Comparison of ENCODE assay signal across 8 mouse cellular contexts in the genomic region with DNA sequence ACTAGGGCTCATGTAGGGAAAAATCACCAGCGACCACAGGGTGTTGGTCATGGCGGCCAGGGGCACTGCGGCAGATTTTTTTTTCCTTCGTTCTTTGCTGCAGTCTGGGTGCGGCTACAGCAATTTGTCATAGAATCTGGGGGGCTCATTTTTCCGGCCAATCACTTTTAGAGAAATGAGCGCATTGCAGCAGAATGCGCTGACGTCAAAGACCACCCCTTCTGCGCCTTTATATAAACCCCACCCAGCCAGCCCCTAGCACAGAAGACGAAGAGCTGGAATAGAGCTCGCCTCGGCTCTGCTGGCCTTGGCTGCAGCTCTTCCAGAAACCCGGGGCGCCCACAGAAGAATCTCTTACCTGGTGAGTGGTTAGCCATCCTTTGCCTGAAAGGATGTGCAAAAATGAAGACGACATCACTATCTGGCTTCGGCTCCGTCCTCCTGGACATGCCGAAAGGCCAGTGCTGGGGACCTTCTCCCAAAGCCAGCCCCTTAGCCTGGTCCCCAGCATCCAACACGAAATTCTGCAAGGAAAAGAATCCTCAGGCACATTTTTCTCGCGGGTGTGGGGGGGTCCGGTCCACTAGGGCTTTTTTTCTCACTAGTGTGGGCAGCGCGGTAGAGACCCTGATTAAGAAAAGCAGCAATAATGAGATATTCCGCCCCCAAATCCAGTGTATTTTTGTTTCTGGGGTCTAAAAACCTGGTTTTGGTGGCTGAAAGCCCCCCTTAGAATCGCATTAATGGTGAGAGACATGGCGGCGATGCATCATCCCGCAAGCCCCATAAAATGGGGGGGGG. TPM values are rescaled to one million over a fixed set of nuclear protein-coding genes. Genes with fewer than 3 reads are reported as not detected.
DNase-seq lines count a peak whose midpoint lies in the region; ATAC-seq and TF ChIP-seq lines count a peak whose summit lies in the region.

No protein-coding gene starts in this region.

- H3K27ac ChIP-seq in kidney, postnatal 0 days, result no peak overlapping the region
- no peak overlapping the region for H3K27ac ChIP-seq in kidney, adult 2 months (ENCODE audit: insufficient read depth, low read depth, low read length)
- H3K27ac ChIP-seq in hindbrain, embryonic 13.5 days, result peak overlapping the region; percentile 88
- peak overlapping the region; percentile 74 for H3K27ac ChIP-seq in limb, embryonic 13.5 days
- H3K27ac ChIP-seq in olfactory bulb, adult 2 months (ENCODE audit: insufficient read depth, low read depth, low read length), result peak overlapping the region; percentile 77

- DNase-seq in kidney, postnatal 0 days (ENCODE audit: low spot score), result peak; percentile 53
- no peak for DNase-seq in kidney, adult 2 months
- DNase-seq in cerebellum, postnatal 25 days, result peak; percentile 84 to 86
- DNase-seq in gastrocnemius, adult 18-20 months (ENCODE audit: low spot score), result peak; percentile 37

- H3K4me2 ChIP-seq in kidney, postnatal 0 days (ENCODE audit: low read length), result peak overlapping the region; percentile 46
- peak overlapping the region; percentile 53 for H3K4me2 ChIP-seq in hindbrain, embryonic 13.5 days
- H3K4me2 ChIP-seq in limb, embryonic 13.5 days (replicated peaks), result peak overlapping the region; percentile 58

- TF ChIP-seq CTCF in kidney, postnatal 0 days (IDR thresholded peaks at IDR 0.05; ENCODE audit: low read depth), result no peak
- no peak for TF ChIP-seq CTCF in kidney, adult 2 months (conservative IDR thresholded peaks at IDR 0.05; ENCODE audit: insufficient read depth, insufficient read length, low read depth, low read length)
- TF ChIP-seq CTCF in olfactory bulb, adult 2 months (IDR thresholded peaks at IDR 0.05; ENCODE audit: insufficient read depth, low read depth, low read length), result no peak

- no peaks in the 10 kb centered on the region for H3K4me1 ChIP-seq in kidney, postnatal 0 days (replicated peaks; ENCODE audit: insufficient read depth, low read length)
- H3K4me1 ChIP-seq in kidney, adult 2 months (ENCODE audit: control insufficient read depth, insufficient read depth, low read length), result no peaks in the 10 kb centered on the region
- H3K4me1 ChIP-seq in hindbrain, embryonic 13.5 days (replicated peaks), result peaks cover 8% of the 10 kb centered on the region; the same call in 1 of the 2 replicates
- peaks cover 6% of the 10 kb centered on the region for H3K4me1 ChIP-seq in limb, embryonic 13.5 days
- H3K4me1 ChIP-seq in olfactory bulb, adult 2 months (ENCODE audit: control insufficient read depth, insufficient read depth, low read length), result no peaks in the 10 kb centered on the region

- WGBS in kidney, postnatal 0 days, result 46% methylated on average over 30 of the region's 30 CpGs
- WGBS in kidney, adult 2 months, result 47% methylated on average over 30 of the region's 30 CpGs
- WGBS in hindbrain, embryonic 13.5 days, result 44% methylated on average over 30 of the region's 30 CpGs
- WGBS in limb, embryonic 13.5 days, result 47% methylated on average over 30 of the region's 30 CpGs
- 51% methylated on average over 30 of the region's 30 CpGs for WGBS in olfactory bulb, adult 2 months

- peak overlapping the region; percentile 30 for H3K4me3 ChIP-seq in kidney, postnatal 0 days (replicated peaks; ENCODE audit: low read depth, low read length)
- H3K4me3 ChIP-seq in kidney, adult 2 months (ENCODE audit: insufficient read depth, low read depth, low read length), result no peak overlapping the region
- H3K4me3 ChIP-seq in hindbrain, embryonic 13.5 days, result peak overlapping the region; percentile 55
- peak overlapping the region; percentile 56 for H3K4me3 ChIP-seq in limb, embryonic 13.5 days
- peak overlapping the region; percentile 54 for H3K4me3 ChIP-seq in olfactory bulb, adult 2 months (ENCODE audit: insufficient read depth, low read depth, low read length)

- peaks cover 13% of the 10 kb centered on the region for H3K9me3 ChIP-seq in kidney, postnatal 0 days (replicated peaks; ENCODE audit: low read length)
- H3K9me3 ChIP-seq in hindbrain, embryonic 13.5 days, result peaks cover 30% of the 10 kb centered on the region
- peaks cover 50% of the 10 kb centered on the region for H3K9me3 ChIP-seq in limb, embryonic 13.5 days

- no peak for TF ChIP-seq POLR2A in kidney, adult 2 months (IDR thresholded peaks at IDR 0.05; ENCODE audit: low read depth, low read length)
- peak; percentile 86 for TF ChIP-seq POLR2A in olfactory bulb, adult 2 months (IDR thresholded peaks at IDR 0.05; ENCODE audit: insufficient read depth, low read depth, low read length)

- H3K36me3 ChIP-seq in kidney, postnatal 0 days (ENCODE audit: insufficient read depth, low read length), result no peaks in the 10 kb centered on the region
- no peaks in the 10 kb centered on the region for H3K36me3 ChIP-seq in kidney, adult 2 months (ENCODE audit: control insufficient read depth, insufficient read depth, low read length)
- H3K36me3 ChIP-seq in hindbrain, embryonic 13.5 days, result peaks cover 12% of the 10 kb centered on the region
- H3K36me3 ChIP-seq in limb, embryonic 13.5 days, result peaks cover 17% of the 10 kb centered on the region

- ATAC-seq in kidney, postnatal 0 days (replicated peaks; ENCODE audit: low FRiP score, low read depth), result no peak
- ATAC-seq in hindbrain, embryonic 13.5 days (ENCODE audit: low FRiP score), result peak; percentile 55; the same call in 1 of the 2 replicates
- ATAC-seq in limb, embryonic 13.5 days (ENCODE audit: low FRiP score, low read depth), result peak; percentile 53
- no peak for ATAC-seq in monocyte, adult 5-6 weeks (replicated peaks; ENCODE audit: insufficient number of reproducible peaks, low FRiP score, low TSS enrichment, poor library complexity, severe bottlenecking)

- H3K27me3 ChIP-seq in kidney, postnatal 0 days (ENCODE audit: insufficient read depth, low read length), result no peaks in the 10 kb centered on the region
- H3K27me3 ChIP-seq in kidney, adult 2 months (replicated peaks; ENCODE audit: control insufficient read depth, insufficient read depth, low read length), result no peaks in the 10 kb centered on the region; the same call in 1 of the 2 replicates
- H3K27me3 ChIP-seq in hindbrain, embryonic 13.5 days, result no peaks in the 10 kb centered on the region
- no peaks in the 10 kb centered on the region for H3K27me3 ChIP-seq in limb, embryonic 13.5 days

- H3K9ac ChIP-seq in kidney, postnatal 0 days (ENCODE audit: low read depth, low read length), result 0 out of 2 replicates have a peak overlapping the region, but pooled peaks have one; percentile 18
- peak overlapping the region; percentile 87 for H3K9ac ChIP-seq in hindbrain, embryonic 13.5 days
- peak overlapping the region; percentile 79 for H3K9ac ChIP-seq in limb, embryonic 13.5 days

RNA-seq across cellular contexts. Expression of a gene that starts 59.2 kb away (rescaled TPM):
- 0.13 TPM in 2 replicates for polyA plus RNA-seq in kidney, postnatal 0 days (2015; fragmentation: Nextera tagmentation; extraction: Ambion mirVana)
- 0.02 and 0.07 TPM in 2 replicates for polyA plus RNA-seq in kidney, adult 2 months (2012; rRNA removed)
- total RNA-seq in gastrocnemius, adult 18-20 months (2021), result not detected
- polyA plus RNA-seq in hindbrain, embryonic 13.5 days (2015; fragmentation: Nextera tagmentation; extraction: Ambion mirVana), result 1.5 and 2.1 TPM in 2 replicates
- 2.9 and 3.1 TPM in 2 replicates for polyA plus RNA-seq in limb, embryonic 13.5 days (2015; fragmentation: Nextera tagmentation; extraction: Ambion mirVana)
- not detected in 2 replicates for polyA plus RNA-seq in olfactory bulb, adult 2 months (2012; ENCODE audit: insufficient read depth, insufficient read length, low replicate concordance, missing spikeins)
- not detected in 3 replicates for total RNA-seq in monocyte, adult 5-6 weeks (2017)

Comparison
In these comparisons a context has a peak if more than half of its experiments do, and no peak if none do; other contexts are left out.
1. ATAC-seq: peak in hindbrain, embryonic 13.5 days (single experiment) and limb, embryonic 13.5 days (single experiment); none in kidney, postnatal 0 days (single experiment) and monocyte, adult 5-6 weeks (single experiment).
2. H3K27ac ChIP-seq: peak in hindbrain, embryonic 13.5 days (single experiment), limb, embryonic 13.5 days (single experiment) and olfactory bulb, adult 2 months (single experiment); none in kidney, postnatal 0 days (single experiment) and kidney, adult 2 months (single experiment).
3. H3K9ac ChIP-seq: peak in every context shown above with its lines; median percentile 87 in hindbrain, embryonic 13.5 days; 79 in limb, embryonic 13.5 days; 18 in kidney, postnatal 0 days.
4. Peak in every context shown above with its lines, with median percentiles within 50 percentile points of each other: H3K4me2 ChIP-seq.